Mouse (Mus musculus) kidney, embryonic 14.5 days (tissue): ENCODE data around the gene H2al1m. TPM values are rescaled to one million over a fixed set of nuclear protein-coding genes. Genes with fewer than 3 reads are reported as not detected.
"Not testable (repeated sequence)": the region's sequence is repeated elsewhere in the genome, so short reads cannot be mapped to it uniquely, and the experiment has no call there.

Experiments used
- ATAC-seq: fragments of 200-750 bp; cut with Nextera tagmentation; 2 replicates; pipeline ENCODE4 v1.8.0; 2017; ENCODE audit warnings: moderate number of reproducible peaks, mild to moderate bottlenecking, moderate TSS enrichment, moderate library complexity; ENCODE audit not compliant: low FRiP score, low TSS enrichment
- H3K27ac ChIP-seq: fragments of 300-500 bp; sonication (generic); 2 replicates; pipeline ENCODE4 v1.5.1; 2014; ENCODE audit warnings: low read depth, mild to moderate bottlenecking, low read length, moderate library complexity, mixed read lengths
- H3K27me3 ChIP-seq: fragments of 300-500 bp; sonication (generic); 2 replicates; pipeline ENCODE4 v1.6.1; 2014; ENCODE audit warnings: mild to moderate bottlenecking, low read length; ENCODE audit not compliant: control insufficient read depth, insufficient read depth
- H3K36me3 ChIP-seq: fragments of 300-500 bp; sonication (generic); 2 replicates; pipeline ENCODE4 v1.6.1; 2014; ENCODE audit warnings: low read length, mixed read lengths; ENCODE audit not compliant: control insufficient read depth, insufficient read depth
- H3K4me1 ChIP-seq: fragments of 300-500 bp; sonication (generic); 2 replicates; pipeline ENCODE4 v1.6.1; 2014; ENCODE audit warnings: low read length, mixed read lengths; ENCODE audit not compliant: control insufficient read depth, insufficient read depth
- H3K4me2 ChIP-seq: fragments of 300-500 bp; sonication (generic); replicated peaks from 2 replicates; pipeline ENCODE4 v1.6.1; 2014; ENCODE audit warnings: low read depth, mild to moderate bottlenecking, low read length
- H3K4me3 ChIP-seq: fragments of 300-500 bp; sonication (generic); 2 replicates; pipeline ENCODE4 v1.5.1; 2014; ENCODE audit warnings: mild to moderate bottlenecking, low read length
- H3K9ac ChIP-seq: fragments of 300-500 bp; sonication (generic); 2 replicates; pipeline ENCODE4 v1.6.1; 2014; ENCODE audit warnings: low read depth, mild to moderate bottlenecking, low read length, moderate library complexity
- H3K9me3 ChIP-seq: fragments of 300-500 bp; sonication (generic); 2 replicates; pipeline ENCODE4 v1.6.1; 2016; ENCODE audit warnings: low read length; ENCODE audit not compliant: control insufficient read depth
- WGBS: fragments of 180-500 bp; shearing (Covaris S2); extraction: QIAGEN DNeasy Blood & Tissue Kit; methylation state at CpG from one replicate; pipeline ENCODE4 v1.1.7; 2014; 5-methylcytosine and 5-hydroxymethylcytosine counted together
- polyA plus RNA-seq: library from polyadenylated mRNA; unstranded; fragments of >200 nt; fragmentation: Nextera tagmentation; extraction: Ambion mirVana; gene quantifications from 2 replicates; pipeline ENCODE4 v1.2.1, GENCODE M21; 2014

H2al1m gene
- polyA plus RNA-seq: not detected in 2 replicates

DNA sequence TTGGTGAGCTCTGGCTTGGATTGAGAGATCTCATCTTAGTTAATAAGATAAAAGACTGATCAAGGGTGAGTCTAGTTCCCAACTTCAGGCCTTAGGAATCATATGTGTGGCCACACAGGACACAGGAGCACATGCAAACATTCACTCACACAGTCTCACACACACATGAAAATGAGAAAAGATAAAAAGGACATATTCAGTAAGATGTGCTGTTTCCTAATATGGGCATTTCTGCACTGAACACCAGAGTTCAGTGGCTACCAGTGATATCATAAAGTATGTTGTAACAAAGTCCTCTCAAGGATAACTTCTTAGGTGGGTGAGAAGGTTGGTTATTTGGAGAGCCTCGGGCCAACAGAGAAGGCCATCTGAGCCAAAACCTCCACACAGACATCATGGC is at the start of gene H2al1m:
Gene H2al1m (plus strand): TSS at position 301 of the 400 bp plus-strand sequence.
- not testable (repeated sequence) for H3K27ac ChIP-seq, H3K4me2 ChIP-seq, H3K27me3 ChIP-seq, ATAC-seq, H3K9me3 ChIP-seq, H3K36me3 ChIP-seq, H3K9ac ChIP-seq, H3K4me3 ChIP-seq, H3K4me1 ChIP-seq
- WGBS: no CpG with 5 or more reads among the region's 1 CpGs

DNA sequence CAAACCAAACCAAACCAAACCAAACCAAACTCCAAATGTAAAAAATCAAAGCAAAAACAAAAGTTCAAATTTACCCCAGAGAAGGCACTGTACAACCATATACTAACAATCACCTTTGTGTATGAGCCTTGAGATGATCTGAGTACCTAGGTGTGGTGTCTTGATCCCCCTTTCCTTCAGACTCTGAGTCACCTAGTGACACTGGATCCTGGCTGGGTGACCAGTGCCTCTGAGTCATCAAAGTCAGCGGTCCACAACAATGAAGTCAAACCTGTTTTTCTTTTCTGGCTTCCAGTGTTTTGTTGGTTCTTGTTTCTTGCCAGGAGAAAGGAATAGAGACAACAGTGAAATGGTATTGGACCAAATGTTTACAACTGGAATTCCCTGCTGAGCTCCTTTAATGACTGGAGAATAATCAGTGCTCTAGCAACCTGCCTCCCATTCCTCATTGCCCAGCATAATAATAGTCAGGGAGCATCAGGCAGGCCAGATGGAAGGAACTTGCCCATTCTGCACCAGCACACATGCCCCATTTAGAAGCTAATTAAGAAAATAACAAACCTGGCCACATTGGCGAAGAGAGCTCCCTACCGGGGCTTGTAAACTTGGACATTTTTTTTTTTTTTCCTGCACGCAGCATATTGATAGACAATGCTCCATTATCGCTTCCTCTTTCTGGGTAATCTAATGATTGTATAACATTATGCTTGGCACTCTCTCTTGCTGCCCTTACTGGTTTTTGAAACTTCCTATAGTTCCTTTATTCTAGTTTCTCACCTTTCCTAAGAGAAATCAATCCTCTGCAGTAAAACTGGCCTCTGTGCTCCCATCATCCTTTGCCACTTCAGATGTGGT is 42.6 kb upstream of the H2al1m start:
- Histone ChIP-seq H3K27me3 (no peaks in the 10 kb centered on the region), H3K36me3 (no peaks in the 10 kb centered on the region), H3K4me3 (no peak overlapping the region), H3K9ac (no peak overlapping the region), H3K9me3 (no peaks in the 10 kb centered on the region), H3K4me2 (no peak overlapping the region), H3K27ac (no peak overlapping the region), H3K4me1 (no peaks in the 10 kb centered on the region)
- 75% methylated on average over 5 of the region's 5 CpGs for WGBS
- ATAC-seq: no peak

DNA sequence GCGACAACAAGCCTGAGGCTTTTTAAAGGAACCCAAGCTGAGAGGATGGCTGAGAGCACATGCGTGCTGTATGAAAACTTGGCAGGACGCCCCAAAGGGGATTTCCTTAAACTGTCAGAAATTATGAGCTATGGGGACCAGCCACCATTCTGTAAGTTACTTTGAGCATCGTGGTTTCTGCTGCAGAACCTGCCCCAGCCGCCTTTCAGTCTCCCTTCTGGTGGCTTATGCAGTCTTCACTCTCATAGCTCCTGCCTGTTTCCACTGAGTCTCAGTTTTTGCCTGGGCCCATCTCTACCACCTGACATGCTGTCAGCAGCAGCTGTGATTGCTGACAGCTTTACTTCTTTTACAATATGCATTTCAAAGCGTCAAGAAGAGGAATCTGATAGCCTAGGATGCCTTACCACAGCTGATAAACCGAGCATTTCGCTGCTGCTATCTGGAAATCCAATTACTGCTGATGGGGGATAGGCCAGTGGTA is 40.1 kb upstream of the H2al1m start:
- ATAC-seq: 0 out of 2 replicates have a peak, but pooled peaks have one; percentile 43
- Histone ChIP-seq H3K4me1 (no peaks in the 10 kb centered on the region), H3K4me3 (no peak overlapping the region), H3K27me3 (no peaks in the 10 kb centered on the region), H3K9ac (no peak overlapping the region), H3K4me2 (no peak overlapping the region), H3K36me3 (no peaks in the 10 kb centered on the region), H3K27ac (no peak overlapping the region), H3K9me3 (no peaks in the 10 kb centered on the region)
- 51% methylated on average over 8 of the region's 8 CpGs for WGBS

DNA sequence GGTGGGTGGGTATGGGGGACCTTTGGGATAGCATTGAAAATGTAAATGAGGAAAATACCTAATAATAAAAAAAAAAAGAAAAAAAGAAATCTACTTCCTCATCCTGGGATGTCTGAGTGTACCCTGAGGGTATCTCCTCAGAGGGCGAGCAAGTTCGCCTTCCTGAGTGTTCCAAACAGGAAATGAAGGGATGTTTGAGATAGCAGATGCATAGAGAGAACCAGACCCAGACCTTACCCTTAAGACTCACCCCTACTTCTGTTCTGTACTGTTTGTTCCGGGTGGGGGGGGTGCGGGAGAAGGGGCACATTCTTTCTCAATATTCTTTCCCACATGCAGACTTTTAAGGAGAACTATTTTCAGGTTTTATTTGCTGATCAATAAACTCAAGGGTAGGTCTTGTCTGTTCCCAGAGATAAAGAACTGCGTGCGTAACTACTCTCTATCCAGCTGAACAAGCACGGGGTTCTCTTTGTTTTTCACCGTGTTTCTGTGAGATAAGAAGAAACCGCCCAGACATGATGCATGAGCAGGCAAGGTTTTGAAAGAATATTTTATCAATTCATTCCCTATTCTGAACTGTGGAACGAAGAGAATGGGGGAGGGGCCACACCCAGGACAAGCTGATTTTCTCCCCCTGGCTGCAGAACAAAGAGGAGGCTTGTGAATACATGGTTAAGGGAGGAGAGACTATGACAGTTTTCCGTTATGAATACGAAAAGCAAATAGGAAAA is 38.8 kb upstream of the H2al1m start:
- no peak overlapping the region for H3K9ac ChIP-seq

DNA sequence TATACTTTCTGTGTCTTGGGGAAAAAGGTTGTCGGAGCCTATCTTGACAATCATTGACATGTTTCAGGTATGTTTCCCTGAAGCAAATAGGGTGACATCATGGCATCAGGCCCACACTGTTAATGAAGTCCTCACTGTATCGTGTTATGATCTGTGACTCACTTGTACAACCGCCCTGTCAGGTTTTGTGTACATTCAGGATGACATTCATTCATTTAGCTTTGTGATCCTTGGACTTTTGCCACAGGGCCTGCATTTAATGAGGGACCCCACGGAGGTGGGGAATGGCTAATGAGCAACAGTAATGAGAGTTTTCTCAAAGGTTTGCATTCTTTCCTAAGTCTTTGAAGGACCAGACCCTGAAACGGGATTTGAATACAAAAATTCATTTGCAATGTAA is 34.7 kb upstream of the H2al1m start:
- Histone ChIP-seq H3K4me1 (no peaks in the 10 kb centered on the region), H3K9me3 (no peaks in the 10 kb centered on the region), H3K4me2 (no peak overlapping the region), H3K27me3 (no peaks in the 10 kb centered on the region), H3K27ac (no peak overlapping the region), H3K36me3 (no peaks in the 10 kb centered on the region), H3K4me3 (no peak overlapping the region), H3K9ac (no peak overlapping the region)
- ATAC-seq: no peak
- 63% methylated on average over 5 of the region's 5 CpGs for WGBS

More for the DNA sequence above, 38.8 kb upstream of the H2al1m start:
- no peak overlapping the region for H3K4me3 ChIP-seq
- no peaks in the 10 kb centered on the region for H3K9me3 ChIP-seq
- no peaks in the 10 kb centered on the region for H3K27me3 ChIP-seq
- H3K36me3 ChIP-seq: no peaks in the 10 kb centered on the region
- H3K4me1 ChIP-seq: no peaks in the 10 kb centered on the region
- WGBS: 79% methylated on average over 12 of the region's 12 CpGs
- ATAC-seq: no peak
- H3K27ac ChIP-seq: no peak overlapping the region
- no peak overlapping the region for H3K4me2 ChIP-seq

- Histone ChIP-seq H3K4me3 (no peak overlapping the region), H3K9ac (no peak overlapping the region), H3K27me3 (no peaks in the 10 kb centered on the region), H3K27ac (no peak overlapping the region), H3K4me1 (no peaks in the 10 kb centered on the region), H3K9me3 (no peaks in the 10 kb centered on the region), H3K36me3 (no peaks in the 10 kb centered on the region), H3K4me2 (no peak overlapping the region)
- 80% methylated on average over 10 of the region's 10 CpGs for WGBS
- ATAC-seq: no peak
These were observed 29.6 kb upstream of the H2al1m start for GRCm38 (mm10) chrX:9253990-9254389.

DNA sequence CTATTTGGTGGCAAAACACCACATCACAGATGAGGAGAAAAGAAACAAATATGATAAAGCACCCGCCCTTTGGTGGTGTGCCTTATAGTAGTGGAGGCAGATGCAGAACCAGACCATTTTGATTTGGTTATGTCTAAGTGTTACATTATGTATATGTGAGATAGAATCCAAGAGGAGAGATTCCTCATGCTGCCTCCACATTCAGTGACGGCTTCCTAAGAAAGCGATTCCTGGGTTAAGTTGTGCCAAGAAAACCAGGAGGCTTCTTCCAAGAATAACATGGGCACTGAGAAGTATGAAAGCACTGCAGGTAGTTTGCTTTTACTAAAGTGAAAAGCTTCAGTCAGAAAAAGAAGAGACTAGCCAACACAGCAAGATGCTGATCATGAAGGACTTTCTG is 28.7 kb upstream of the H2al1m start:
- Histone ChIP-seq H3K27ac (no peak overlapping the region), H3K27me3 (no peaks in the 10 kb centered on the region), H3K36me3 (no peaks in the 10 kb centered on the region), H3K4me1 (no peaks in the 10 kb centered on the region), H3K4me3 (no peak overlapping the region), H3K9me3 (no peaks in the 10 kb centered on the region), H3K4me2 (no peak overlapping the region), H3K9ac (no peak overlapping the region)
- no peak for ATAC-seq
- WGBS: 88% methylated on average over 3 of the region's 3 CpGs

DNA sequence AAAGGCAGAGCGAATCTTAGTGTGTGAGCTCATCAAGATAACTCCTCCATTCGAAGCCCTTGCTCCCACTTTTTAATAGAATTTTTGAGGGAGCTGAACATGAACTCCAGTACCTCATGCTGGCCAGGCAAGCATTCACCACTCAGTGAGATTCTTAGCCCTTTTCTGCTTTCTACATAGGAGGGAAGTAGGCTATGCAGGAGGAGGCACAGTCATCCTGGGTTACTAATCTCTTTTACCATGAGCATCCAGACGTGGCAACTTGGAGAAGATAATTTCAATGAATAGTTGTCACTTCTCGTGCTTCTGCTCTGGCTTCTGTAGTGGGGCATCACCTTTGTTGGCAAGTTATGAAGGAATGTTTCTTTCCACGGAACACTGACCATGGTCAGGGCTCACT is 26.8 kb upstream of the H2al1m start, which contains the start of gene Gm14862:
Gene Gm14862 (minus strand): TSS at position 134 of the 400 bp plus-strand sequence.
- H3K27me3 ChIP-seq: no peaks in the 10 kb centered on the region
- H3K9me3 ChIP-seq: no peaks in the 10 kb centered on the region
- 81% methylated on average over 5 of the region's 5 CpGs for WGBS
- no peaks in the 10 kb centered on the region for H3K4me1 ChIP-seq
- H3K4me3 ChIP-seq: no peak within 1 kb of the TSS
- no peak within 1 kb of the TSS for H3K4me2 ChIP-seq
- no peak for ATAC-seq
- H3K27ac ChIP-seq: no peak within 1 kb of the TSS
- no peaks in the 10 kb centered on the region for H3K36me3 ChIP-seq
- H3K9ac ChIP-seq: no peak within 1 kb of the TSS

- no peak for ATAC-seq
- Histone ChIP-seq H3K9me3 (no peaks in the 10 kb centered on the region), H3K4me1 (no peaks in the 10 kb centered on the region), H3K36me3 (no peaks in the 10 kb centered on the region), H3K27ac (no peak overlapping the region), H3K4me2 (no peak overlapping the region), H3K4me3 (no peak overlapping the region), H3K27me3 (no peaks in the 10 kb centered on the region), H3K9ac (no peak overlapping the region)
- 92% methylated on average over 7 of the region's 7 CpGs for WGBS
These were observed 25.7 kb upstream of the H2al1m start for GRCm38 (mm10) chrX:9257831-9258230.
